Mouse (Mus musculus) CD4-positive, CD25-positive, alpha-beta regulatory T cell, adult 2 months (primary cell): Measurements from ENCODE around the gene Dll4.

Source experiments
- DNase-seq: peaks from one replicate; pipeline ENCODE4 v3.0.0-alpha.2; 2012; ENCODE audit warnings: low read depth, low spot score

Dll4 gene

DNA sequence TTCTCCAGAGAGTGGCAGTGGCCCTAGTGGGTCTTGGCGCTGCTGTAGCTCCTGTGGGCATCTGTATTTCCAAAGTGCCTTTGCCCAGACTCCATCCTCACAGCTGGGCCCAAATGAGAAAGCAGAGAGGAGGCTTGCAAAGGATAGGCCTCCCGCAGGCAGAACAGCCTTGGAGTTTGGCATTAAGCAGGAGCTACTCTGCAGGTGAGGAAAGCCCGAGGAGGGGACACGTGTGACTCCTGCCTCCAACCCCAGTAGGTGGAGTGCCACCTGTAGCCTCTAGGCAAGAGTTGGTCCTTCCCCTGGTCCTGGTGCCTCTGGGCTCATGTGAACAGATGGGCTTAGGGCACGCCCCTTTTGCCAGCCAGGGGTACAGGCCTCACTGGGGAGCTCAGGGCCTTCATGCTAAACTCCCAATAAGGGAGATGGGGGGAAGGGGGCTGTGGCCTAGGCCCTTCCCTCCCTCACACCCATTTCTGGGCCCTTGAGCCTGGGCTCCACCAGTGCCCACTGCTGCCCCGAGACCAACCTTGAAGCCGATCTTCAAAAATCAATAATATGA is 9.5 kb downstream of the Dll4 start:
- no peak for DNase-seq

DNA sequence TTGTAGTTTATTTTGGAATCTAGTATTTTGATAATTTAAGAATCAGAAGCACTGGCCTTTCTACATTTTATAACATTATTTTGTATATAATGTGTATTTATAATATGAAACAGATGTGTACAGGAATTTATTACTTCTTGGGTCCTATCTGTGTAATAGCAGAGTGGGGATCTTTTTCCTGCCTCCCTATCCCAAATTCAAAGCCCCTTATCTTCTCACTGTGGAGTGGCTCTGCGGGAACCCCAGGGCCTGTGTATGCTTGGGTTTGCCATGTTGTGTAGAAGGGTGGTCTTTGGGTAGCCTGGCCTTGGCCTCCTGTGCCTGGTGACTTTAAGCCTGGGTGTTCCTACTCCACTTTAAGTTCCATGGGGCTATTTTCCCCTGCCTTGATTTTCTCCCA is 10.0 kb downstream of the Dll4 start:
- DNase-seq = no peak

DNA sequence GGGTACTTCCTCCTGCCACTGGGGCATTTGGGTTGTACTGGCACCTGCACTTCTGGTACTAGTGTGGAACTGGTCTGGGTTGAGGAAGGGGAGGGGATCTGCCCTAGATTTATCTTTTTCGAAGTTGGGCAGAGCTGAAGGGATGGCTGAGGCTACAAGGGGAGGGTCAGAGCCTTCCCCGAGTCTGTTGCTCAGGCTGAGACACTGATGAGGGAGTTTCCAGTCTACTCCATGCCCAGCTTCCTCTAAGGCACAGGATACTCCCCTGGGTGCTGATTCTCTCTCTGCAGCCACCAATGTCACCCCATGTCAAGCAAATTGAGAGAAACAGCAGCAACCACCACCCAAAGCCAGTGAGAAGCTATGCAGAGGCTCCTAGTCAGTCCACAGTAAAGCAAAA is 10.4 kb downstream of the Dll4 start:
- DNase-seq = no peak

DNA sequence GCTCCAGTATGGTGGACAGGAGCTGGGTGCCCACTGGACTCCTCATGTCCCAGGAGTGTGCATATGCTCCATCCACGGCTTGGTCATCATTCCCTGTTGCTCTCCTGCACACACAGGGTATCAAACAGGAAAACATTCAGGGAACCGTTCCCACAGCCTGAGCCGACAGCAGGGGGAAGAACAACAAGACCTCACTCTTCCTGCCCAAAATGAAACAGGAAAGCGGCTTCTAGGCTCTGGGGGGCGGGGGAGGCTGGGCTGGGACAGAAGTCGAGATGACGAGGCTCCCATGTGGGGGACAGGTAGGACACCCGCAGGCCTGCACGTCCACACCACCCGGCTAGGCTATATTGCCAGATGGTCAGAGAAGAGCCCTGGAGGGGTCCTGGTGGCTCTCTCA is 10.9 kb downstream of the Dll4 start:
- DNase-seq = peak; percentile 15

DNA sequence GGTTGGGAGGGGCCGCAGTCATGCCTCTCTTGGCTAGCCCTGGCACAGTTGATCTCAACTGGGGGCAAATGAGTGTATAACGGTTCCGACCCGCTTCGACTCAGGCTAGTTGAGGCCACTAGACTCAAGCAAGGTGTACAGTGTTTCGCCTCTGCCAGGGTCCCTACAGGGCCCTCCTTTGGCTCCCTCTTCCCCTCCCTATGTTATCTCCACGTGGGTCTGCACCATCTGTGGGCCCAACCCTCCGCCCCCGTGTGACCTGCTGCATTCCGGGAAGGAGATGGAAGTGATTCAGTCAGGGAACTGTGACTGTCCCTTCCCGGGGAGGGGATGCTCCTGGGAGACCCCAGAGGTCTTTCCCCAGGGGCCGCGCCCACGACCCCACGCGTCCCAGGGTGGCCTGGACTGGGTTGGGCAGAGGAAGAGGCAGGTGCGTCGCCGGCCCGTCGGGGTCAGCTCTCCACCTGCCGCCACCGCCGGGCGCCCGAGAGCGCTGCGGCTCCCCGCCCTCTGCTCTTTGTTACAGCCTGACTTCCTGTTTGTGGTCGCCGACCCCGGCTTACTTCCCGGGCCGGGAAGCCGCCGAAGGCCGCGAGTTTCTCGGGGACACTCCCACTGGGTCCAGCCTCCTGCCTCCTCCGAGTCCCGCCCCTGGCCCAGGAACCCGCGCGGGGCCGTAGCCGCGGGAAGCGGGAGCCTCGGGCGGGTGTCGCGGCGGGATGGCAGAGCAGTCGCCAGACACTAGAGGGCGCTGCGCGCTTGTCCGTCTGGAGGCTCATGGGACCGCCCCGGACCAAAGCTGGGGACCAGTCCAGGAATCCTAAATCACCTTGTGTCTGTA is 12.1 kb downstream of the Dll4 start:
- DNase-seq = peak; percentile 89

DNA sequence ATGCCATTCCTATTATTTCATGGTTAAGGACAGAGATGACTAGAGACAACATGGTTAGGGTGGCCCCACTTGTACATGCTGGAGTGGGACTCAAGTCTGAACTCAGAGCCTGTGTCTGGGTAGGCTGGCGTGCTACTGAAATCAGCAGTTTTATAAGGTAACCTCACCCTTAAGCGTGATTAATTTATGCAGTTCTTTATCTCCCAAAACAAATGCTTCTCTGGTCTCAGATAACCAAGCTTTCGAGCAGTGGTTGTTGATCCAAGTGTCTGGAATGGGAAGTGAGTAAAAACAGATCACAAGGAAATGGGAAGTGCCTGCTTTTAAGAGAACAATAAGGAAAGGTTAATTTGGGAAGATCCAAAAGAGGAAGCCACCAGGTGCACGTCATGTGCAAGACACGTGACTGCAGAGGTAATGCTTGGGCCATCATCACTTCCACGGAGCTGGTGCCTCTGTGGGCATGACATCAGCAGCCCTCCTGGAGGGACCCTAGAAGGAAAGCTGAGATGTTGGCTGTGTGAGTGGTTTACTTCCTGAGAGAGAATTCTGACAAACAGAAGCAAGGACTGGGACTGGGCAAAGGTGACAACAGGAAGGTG is 19.1 kb downstream of the Dll4 start:
- DNase-seq = no peak

DNA sequence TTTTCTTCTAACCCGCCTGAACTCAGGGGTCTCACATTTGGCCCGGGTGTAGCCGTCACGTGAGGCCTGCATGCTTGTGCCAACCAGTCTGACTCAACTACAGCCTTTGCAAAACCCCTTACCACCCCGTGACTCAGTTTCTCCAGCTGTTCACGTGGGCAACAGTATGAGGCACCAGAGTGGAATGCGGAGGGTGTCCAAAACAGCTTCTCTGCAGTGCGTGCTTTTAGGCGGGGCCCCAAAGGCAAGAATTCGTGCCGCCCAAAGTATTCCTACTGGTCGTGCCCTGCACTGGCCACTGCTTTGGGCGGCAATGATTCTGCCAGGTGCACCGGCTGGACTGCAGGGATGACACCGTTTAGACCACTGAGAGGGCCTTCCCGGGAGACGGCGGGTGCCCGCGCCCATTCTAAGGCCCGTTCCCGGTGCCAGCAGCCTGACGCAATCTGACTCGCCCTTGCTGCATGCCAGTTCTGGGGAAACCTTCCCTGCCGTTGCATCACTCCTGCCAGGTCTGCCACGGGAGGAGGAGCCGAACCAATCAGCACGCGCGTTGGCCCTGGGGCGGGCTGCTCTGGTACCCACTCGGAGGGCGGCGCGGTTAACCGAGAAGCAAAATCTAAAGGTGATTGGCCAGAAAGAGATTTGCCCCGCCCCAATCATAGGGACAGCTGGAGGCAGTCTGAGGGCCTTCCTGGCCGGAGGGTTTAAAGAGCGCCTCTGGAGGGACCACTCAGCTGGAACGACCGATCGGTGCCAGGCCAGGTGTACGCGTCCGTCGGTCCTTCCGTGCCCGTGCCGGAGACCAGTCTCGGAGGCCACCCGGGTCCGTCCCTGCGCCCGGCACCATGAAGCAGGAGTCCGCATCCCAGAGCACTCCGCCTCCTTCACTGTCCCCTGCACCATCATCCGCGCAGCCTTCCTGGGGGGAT is 25.2 kb downstream of the Dll4 start, which contains the start of gene Chac1:
Gene Chac1 (plus strand): TSS at position 675 of the 932 bp plus-strand sequence.
- peak; percentile 71 for DNase-seq

DNA sequence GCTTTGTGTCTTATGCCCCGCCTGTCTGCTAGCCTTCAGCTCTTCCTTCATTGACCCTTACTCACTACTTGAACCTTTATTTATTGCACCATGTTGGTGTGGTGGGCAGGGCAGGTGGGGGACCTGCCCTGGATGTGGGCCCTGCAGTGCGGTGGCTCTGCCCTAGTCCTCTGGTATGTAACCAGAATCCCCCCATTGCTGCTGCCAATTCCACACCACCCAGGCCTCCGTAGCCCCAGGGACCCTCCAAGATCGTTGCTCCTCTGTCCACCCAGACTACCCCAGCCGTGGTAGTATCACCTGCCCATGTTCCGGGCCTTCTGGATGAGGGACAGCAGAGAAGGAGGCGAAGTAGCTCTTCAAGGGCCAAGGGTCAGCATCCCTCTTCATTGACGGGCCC is 28.1 kb downstream of the Dll4 start:
- DNase-seq = no peak

DNA sequence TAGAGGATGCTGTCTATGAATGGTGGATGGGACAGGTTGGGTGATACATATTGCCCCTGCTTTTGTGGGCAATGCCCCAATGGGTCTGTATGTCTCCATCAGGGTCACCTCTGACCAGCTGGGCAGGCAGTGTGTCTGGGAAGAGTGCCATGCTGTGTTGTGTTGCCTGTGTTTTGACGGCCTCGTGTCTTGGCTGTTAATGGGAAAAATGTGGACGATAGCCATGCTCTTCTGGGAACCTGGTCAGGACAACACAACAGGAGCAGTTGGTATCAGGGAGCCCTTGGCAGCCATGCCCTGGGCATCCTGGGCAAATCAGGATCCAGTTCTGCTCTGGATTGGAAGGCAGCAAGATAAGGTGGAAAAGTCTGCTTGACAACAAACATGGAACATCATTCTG is 29.5 kb downstream of the Dll4 start:
- no peak for DNase-seq

DNA sequence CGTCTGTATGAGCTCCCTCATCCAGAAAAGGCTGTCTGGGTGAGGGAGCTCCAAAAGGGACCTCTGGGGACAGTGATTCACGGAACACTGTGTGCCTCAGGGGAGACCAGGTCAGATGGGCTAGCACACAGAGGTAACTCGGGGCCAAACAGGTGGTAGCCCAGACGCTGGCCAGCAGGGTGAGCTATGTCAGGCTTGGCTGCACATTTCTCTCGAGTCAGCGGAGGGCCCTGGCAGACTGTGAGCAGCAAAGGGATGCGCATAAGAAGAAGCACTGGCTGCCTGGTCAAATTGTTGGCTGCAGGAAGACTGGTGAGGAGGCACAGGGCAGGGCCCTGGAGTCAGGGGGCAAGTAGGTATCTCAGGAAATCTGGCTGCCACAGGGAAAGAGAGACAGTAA is 30.1 kb downstream of the Dll4 start:
- DNase-seq = no peak

DNA sequence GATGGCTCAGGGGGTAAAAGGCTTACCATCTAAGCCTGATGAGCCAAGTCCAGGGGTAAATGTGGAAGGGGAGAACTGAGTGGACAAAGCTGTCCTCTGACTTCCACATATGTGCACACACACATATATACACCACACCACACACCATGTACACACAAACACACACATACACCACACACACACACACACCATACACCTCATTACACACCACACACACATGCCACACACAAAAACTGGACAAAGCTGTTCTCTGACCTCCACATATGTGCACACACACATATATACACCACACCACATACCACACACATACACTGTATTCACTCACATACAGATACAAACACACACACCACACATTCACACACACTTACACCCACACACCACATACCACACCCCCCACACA is 30.7 kb downstream of the Dll4 start:
- DNase-seq = no peak

DNA sequence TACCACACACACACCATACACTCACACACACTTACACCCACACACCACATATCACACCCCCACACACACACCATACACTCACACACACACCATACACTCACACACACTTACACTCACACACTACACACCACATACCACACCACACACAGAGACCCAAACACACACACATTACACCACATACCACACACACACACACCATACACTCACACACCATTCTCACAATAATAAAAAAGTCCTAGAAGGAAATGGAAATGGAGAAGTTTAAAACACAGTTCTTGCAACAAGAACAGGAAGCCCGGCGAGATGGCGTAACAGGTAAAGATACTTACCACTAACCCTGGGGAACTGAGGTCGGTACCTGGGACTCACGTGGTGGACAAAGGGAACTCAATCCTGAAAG is 31.2 kb downstream of the Dll4 start:
- no peak for DNase-seq

DNA sequence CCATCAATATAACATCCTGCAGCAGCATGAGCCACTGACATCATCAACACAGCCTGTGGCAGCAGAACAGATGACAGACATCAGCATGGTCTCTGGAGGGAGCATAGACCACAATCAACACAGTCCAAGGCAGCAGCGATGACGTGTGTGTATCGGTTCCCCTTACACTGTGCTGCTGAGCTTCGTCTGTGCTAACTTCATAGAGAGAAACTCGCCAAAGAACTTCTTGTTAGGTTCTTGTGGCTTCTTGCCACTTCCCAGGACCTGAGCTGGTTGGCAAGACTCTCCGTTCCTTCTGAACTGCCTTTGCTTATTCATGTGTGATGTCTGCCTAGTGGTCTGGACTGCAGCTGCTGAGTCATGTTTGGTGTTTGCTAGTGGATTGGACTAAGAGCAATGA is 32.7 kb downstream of the Dll4 start:
- no peak for DNase-seq

DNA sequence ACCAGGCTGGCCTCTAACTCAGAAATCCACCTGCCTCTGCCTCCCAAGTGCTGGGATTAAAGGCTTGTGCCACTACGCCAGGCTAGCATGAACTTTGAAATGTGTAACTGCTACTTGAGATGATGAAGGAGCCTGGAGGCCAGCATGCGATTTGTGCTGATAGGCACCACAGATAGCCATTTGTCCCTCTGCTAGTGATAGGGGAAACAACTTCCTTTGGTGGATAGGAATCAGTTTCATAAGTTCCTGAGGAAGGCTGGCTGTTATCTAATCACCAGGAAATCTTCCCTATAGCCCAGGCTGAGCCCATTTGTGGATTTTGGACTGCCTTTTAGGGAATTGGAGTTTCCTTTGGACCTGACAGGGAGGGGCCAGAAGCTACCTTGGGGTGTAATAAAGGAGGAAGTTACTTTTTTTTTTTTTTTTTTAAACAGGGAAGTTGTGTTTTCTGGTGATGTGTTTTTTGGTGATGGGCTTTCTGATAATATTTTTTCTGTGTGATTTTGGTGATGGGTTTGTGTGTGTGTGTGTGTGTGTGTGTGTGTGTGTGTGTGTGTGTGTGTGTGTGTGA is 34.2 kb downstream of the Dll4 start:
- DNase-seq = no peak

DNA sequence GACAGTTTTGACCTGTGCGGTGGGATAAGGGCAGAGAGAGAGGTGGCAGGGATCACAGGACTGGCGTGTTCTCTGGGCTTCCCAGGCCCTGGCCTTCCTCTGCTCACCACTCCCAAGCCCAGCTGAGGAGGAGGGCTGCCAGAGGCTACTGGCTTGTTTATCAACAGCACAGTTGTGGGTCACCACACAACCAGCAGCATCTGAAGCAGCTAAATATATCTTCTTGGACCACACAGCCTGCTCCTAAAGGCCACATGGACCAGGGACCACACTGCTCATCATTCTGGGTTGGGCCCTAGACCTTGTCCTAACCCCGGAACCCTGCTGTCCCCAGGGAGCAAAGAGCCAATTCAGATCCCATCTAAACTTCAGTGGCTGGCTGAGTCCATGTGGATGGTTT is 39.4 kb downstream of the Dll4 start:
- DNase-seq = no peak

DNA sequence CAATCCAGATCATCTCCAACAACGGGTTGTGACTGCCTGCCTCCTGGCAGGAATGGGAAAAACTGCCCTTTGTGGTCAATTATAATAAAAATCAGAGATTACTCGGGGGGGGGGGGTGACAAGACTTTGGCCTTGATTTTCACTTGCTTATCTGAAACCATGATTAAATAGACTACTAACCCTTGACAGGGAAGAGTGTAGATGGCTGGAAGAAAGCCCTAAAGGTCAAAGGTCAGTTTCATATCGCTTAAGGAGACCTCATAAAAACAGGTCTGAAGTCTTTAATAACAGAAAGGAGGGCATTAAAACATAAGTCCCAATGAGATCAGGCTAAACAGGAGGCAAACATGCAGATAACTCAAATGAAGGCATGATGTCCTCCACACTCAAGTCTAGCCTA is 41.8 kb downstream of the Dll4 start:
- no peak for DNase-seq

DNA sequence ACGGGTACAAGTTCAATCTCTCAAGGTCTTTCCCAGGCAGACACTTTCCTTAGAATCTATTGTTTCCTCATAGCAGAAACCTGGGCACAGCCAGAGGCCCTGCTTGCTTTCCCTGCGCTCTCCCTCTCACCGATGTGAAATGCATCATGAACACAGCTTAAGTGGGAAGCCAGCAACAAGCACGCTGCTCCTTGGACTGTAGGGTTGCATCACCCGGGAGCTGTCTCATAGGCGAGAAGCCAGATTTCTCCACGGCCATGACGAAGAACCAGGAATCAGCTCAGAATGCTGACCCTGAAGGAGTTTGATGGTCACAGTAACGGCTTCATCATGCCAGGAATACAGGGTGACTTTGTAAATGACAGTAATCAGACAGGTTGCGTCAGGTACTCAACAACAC is 44.5 kb downstream of the Dll4 start:
- DNase-seq = no peak

DNA sequence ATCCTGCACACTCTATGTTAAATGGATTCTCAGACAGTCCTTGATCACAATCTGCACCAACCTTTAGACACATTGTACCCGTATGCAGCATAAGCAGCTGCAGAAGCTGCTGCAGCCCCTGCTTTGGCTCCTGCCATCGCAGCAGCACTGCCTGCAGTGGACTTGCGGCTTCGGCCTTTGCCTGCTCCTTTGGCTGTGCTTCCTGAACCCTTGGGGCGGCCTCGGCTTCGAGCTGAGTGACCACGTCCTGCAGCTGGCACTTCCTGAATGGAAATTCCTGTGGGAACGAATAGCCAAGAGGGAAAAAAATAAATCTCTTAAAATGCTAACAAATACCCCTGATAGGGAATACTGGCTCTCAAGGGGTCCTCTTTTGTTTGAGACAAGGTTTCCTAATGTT is 51.7 kb downstream of the Dll4 start:
- DNase-seq = no peak

DNA sequence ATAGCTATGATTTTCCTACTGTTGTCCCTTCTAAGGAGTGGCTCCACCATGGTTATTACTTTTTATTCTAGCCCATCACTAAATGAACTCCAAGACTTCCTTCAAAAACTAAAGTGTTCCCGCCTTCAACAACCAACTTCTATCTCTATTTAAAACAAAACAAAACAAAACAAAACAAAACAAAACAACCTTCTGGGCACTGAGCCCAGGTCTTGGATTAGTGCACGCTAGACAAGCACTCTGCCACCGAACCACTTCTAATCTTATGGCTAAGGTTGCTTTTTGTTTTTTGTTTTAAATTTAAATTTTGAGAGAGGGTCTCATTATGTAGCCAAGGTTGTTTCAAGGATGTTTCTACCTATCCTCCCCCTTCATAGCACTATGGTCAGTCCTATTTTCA is 52.2 kb downstream of the Dll4 start:
- no peak for DNase-seq

DNA sequence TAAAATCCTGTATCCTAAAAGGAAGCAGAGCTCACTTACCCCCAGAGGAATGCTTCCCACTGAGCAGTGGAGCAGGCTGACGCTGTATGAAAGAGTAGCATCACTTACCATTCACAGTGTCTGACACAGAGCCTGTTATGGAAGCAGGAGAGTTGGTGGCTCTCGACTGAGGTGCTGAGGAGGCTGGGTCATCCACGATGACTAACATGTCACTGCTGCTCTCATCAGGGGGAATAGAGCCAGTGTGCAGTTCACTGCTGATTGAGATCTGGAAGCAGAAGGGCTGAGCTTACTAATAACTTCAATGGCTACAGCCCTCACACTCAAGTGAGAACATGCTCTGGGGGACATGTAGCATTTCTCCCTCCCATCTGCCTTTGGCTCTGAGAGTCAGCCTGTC is 53.9 kb downstream of the Dll4 start:
- no peak for DNase-seq
